Mouse (Mus musculus) liver, adult 2 months (tissue): ENCODE data around the gene Kcna6.

Experiments
- CTCF ChIP-seq: fragments of 200-500 bp; IDR thresholded peaks from 2 replicates; pipeline ENCODE4 v1.5.1; 2011; ENCODE audit warnings: low read depth, low read length, control low read depth
- POLR2A ChIP-seq: fragments of 200-500 bp; IDR thresholded peaks from 2 replicates; pipeline ENCODE4 v1.6.1; 2011; ENCODE audit warnings: low read length, control low read depth; ENCODE audit not compliant: insufficient read depth; ENCODE audit errors: extremely low read depth

GRCm38 (mm10) chr6:126773873-126774272, 33.4 kb upstream of the Kcna6 start:
- no peak for TF ChIP-seq POLR2A
- TF ChIP-seq CTCF: no peak
